Mouse (Mus musculus) right cerebral cortex, adult 18-20 months (tissue): ENCODE data around the gene Gm4565.
"Not testable (repeated sequence)": the region's sequence is repeated elsewhere in the genome, so short reads cannot be mapped to it uniquely, and the experiment has no call there.

Source experiments
- DNase-seq: peaks from one replicate; pipeline ENCODE4 v3.0.0; 2022; ENCODE audit warnings: mixed read lengths

The Gm4565 gene

DNA sequence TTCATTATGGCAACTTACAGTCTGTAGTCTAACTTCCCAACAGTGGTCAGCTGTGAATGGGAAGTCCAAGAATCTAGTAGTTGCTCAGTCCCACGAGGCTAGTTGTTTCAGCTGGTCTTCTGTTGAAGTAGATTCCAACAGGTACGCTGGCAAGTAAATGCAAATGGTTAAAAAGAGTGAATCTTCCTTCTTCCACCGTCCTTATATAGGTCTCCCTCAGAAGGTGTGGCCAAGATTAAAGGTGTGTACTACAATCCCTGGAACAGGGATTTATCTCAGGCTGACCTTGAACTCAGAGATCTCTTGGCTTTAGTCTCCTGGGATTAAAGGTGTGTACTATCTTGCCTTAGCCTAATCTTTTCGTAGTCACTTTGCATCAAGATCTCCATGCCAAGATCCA is at the start of gene Gm4565:
Gene Gm4565 (minus strand): TSS at position 101 of the 400 bp plus-strand sequence.
- not testable (repeated sequence) for DNase-seq

- DNase-seq: not testable (repeated sequence)
These were observed 22.7 kb downstream of the Gm4565 start, which contains the start of gene Gm4201 for GRCm38 (mm10) chr7:22565243-22565642. Gm4201 (minus strand) TSS chr7:22565343.

- DNase-seq: not testable (repeated sequence)
These were observed 53.1 kb downstream of the Gm4565 start, which contains the start of gene Gm8677 for GRCm38 (mm10) chr7:22534787-22535186. Gm8677 (minus strand) TSS chr7:22534887.
